Mouse (Mus musculus): ENCODE results near the gene Klhl2. TPM values are rescaled to one million over a fixed set of nuclear protein-coding genes. Genes with fewer than 3 reads are reported as not detected.

The Klhl2 gene
- 44.8 and 46.2 TPM in 2 replicates for total RNA-seq (2014; rRNA removed)
- polyA plus RNA-seq (2015; fragmentation: Nextera tagmentation; extraction: Ambion mirVana) = 30.2 and 31.4 TPM in 2 replicates

GRCm38 (mm10) chr8:64849897-64850541, at the start of gene Klhl2:
Gene Klhl2 (minus strand): TSS chr8:64850017.
- WGBS = under 1% methylated on average over 40 of the region's 68 CpGs
- H3K4me2 ChIP-seq (ENCODE audit: low read depth, low read length, poor library complexity, severe bottlenecking) = peak within 1 kb of the TSS; percentile 78
- TF ChIP-seq CTCF (IDR thresholded peaks at IDR 0.05) = peak; percentile 17; the same call in 1 of the 2 replicates
- H3K27ac ChIP-seq (ENCODE audit: low read depth, low read length) = peak within 1 kb of the TSS; percentile 91
- peak within 1 kb of the TSS; percentile 92 for H3K4me3 ChIP-seq (ENCODE audit: low read depth, low read length)
- H3K9ac ChIP-seq (replicated peaks; ENCODE audit: low read length, poor library complexity, severe bottlenecking) = peak within 1 kb of the TSS; percentile 95
- no peaks in the 10 kb centered on the region for H3K9me3 ChIP-seq (ENCODE audit: low read length)
- no peaks in the 10 kb centered on the region for H3K36me3 ChIP-seq (ENCODE audit: insufficient read depth, low read length)
- H3K4me1 ChIP-seq (ENCODE audit: insufficient read depth, low read length) = peaks cover 10% of the 10 kb centered on the region; the same call in 1 of the 2 replicates
- DNase-seq (ENCODE audit: low spot score) (peak; percentile 84), ATAC-seq (ENCODE audit: low FRiP score) (peak; percentile 85)
- no peaks in the 10 kb centered on the region for H3K27me3 ChIP-seq (ENCODE audit: insufficient read depth, low read length)

- TF ChIP-seq CTCF (IDR thresholded peaks at IDR 0.05) = no peak
- Histone ChIP-seq H3K4me1 (ENCODE audit: insufficient read depth, low read length) (no peaks in the 10 kb centered on the region), H3K9ac (replicated peaks; ENCODE audit: low read length, poor library complexity, severe bottlenecking) (no peak overlapping the region), H3K27ac (ENCODE audit: low read depth, low read length) (no peak overlapping the region), H3K4me2 (ENCODE audit: low read depth, low read length, poor library complexity, severe bottlenecking) (no peak overlapping the region), H3K36me3 (ENCODE audit: insufficient read depth, low read length) (no peaks in the 10 kb centered on the region), H3K4me3 (ENCODE audit: low read depth, low read length) (no peak overlapping the region), H3K9me3 (ENCODE audit: low read length) (no peaks in the 10 kb centered on the region), H3K27me3 (ENCODE audit: insufficient read depth, low read length) (no peaks in the 10 kb centered on the region)
- no peak for ATAC-seq (ENCODE audit: low FRiP score)
- 35% methylated on average over 4 of the region's 4 CpGs for WGBS
- no peak for DNase-seq (ENCODE audit: low spot score)
Observed at GRCm38 (mm10) chr8:64898710-64899109, 48.9 kb upstream of the Klhl2 start.

- Histone ChIP-seq H3K27me3 (ENCODE audit: insufficient read depth, low read length) (no peaks in the 10 kb centered on the region), H3K9ac (replicated peaks; ENCODE audit: low read length, poor library complexity, severe bottlenecking) (no peak overlapping the region), H3K4me2 (ENCODE audit: low read depth, low read length, poor library complexity, severe bottlenecking) (no peak overlapping the region), H3K4me3 (ENCODE audit: low read depth, low read length) (no peak overlapping the region), H3K36me3 (ENCODE audit: insufficient read depth, low read length) (no peaks in the 10 kb centered on the region), H3K9me3 (ENCODE audit: low read length) (no peaks in the 10 kb centered on the region), H3K4me1 (ENCODE audit: insufficient read depth, low read length) (no peaks in the 10 kb centered on the region), H3K27ac (ENCODE audit: low read depth, low read length) (no peak overlapping the region)
- 91% methylated on average over 5 of the region's 5 CpGs for WGBS
- no peak for TF ChIP-seq CTCF (IDR thresholded peaks at IDR 0.05)
- ATAC-seq (ENCODE audit: low FRiP score) = no peak
- DNase-seq (ENCODE audit: low spot score) = no peak
Observed at GRCm38 (mm10) chr8:64896731-64897130, 46.9 kb upstream of the Klhl2 start.

- H3K9me3 ChIP-seq (ENCODE audit: low read length) = no peaks in the 10 kb centered on the region
- no peak overlapping the region for H3K9ac ChIP-seq (replicated peaks; ENCODE audit: low read length, poor library complexity, severe bottlenecking)
- no peak overlapping the region for H3K4me3 ChIP-seq (ENCODE audit: low read depth, low read length)
- H3K27ac ChIP-seq (ENCODE audit: low read depth, low read length) = no peak overlapping the region
- H3K36me3 ChIP-seq (ENCODE audit: insufficient read depth, low read length) = no peaks in the 10 kb centered on the region
- no peaks in the 10 kb centered on the region for H3K4me1 ChIP-seq (ENCODE audit: insufficient read depth, low read length)
- 54% methylated on average over 13 of the region's 13 CpGs for WGBS
- no peak overlapping the region for H3K4me2 ChIP-seq (ENCODE audit: low read depth, low read length, poor library complexity, severe bottlenecking)
- DNase-seq (ENCODE audit: low spot score) (no peak), ATAC-seq (ENCODE audit: low FRiP score) (no peak)
- no peak for TF ChIP-seq CTCF (IDR thresholded peaks at IDR 0.05)
- no peaks in the 10 kb centered on the region for H3K27me3 ChIP-seq (ENCODE audit: insufficient read depth, low read length)
Observed at GRCm38 (mm10) chr8:64880619-64881200, 30.9 kb upstream of the Klhl2 start.

GRCm38 (mm10) chr8:64877630-64878312, 28.0 kb upstream of the Klhl2 start:
- ATAC-seq (ENCODE audit: low FRiP score) = no peak
- no peaks in the 10 kb centered on the region for H3K27me3 ChIP-seq (ENCODE audit: insufficient read depth, low read length)
- no peaks in the 10 kb centered on the region for H3K36me3 ChIP-seq (ENCODE audit: insufficient read depth, low read length)
- no peaks in the 10 kb centered on the region for H3K4me1 ChIP-seq (ENCODE audit: insufficient read depth, low read length)
- no peak for DNase-seq (ENCODE audit: low spot score)
- TF ChIP-seq CTCF (IDR thresholded peaks at IDR 0.05) = no peak
- WGBS = 90% methylated on average over 22 of the region's 22 CpGs
- H3K4me3 ChIP-seq (ENCODE audit: low read depth, low read length) = no peak overlapping the region
- no peak overlapping the region for H3K4me2 ChIP-seq (ENCODE audit: low read depth, low read length, poor library complexity, severe bottlenecking)
- H3K9me3 ChIP-seq (ENCODE audit: low read length) = no peaks in the 10 kb centered on the region
- H3K9ac ChIP-seq (replicated peaks; ENCODE audit: low read length, poor library complexity, severe bottlenecking) = no peak overlapping the region
- no peak overlapping the region for H3K27ac ChIP-seq (ENCODE audit: low read depth, low read length)

All from midbrain, postnatal 0 days (tissue).